Mouse (Mus musculus) limb, embryonic 12.5 days (tissue): ENCODE data around the gene Ace3. TPM values are rescaled to one million over a fixed set of nuclear protein-coding genes. Genes with fewer than 3 reads are reported as not detected.
"Not testable (repeated sequence)": the region's sequence is repeated elsewhere in the genome, so short reads cannot be mapped to it uniquely, and the experiment has no call there.

ENCODE experiments used
- ATAC-seq: fragments of 200-750 bp; cut with Nextera tagmentation; 2 replicates; pipeline ENCODE4 v1.8.0; 2017; ENCODE audit warnings: low read depth, moderate TSS enrichment; ENCODE audit not compliant: insufficient number of reproducible peaks, insufficient read depth, low FRiP score, low TSS enrichment
- H3K27ac ChIP-seq: fragments of 300-500 bp; sonication (generic); 2 replicates; pipeline ENCODE4 v1.5.1; 2016; ENCODE audit warnings: mild to moderate bottlenecking, moderate library complexity
- H3K27me3 ChIP-seq: fragments of 300-500 bp; sonication (generic); 2 replicates; pipeline ENCODE4 v1.6.1; 2016; ENCODE audit warnings: mild to moderate bottlenecking, moderate library complexity
- H3K36me3 ChIP-seq: fragments of 300-500 bp; sonication (generic); 2 replicates; pipeline ENCODE4 v1.6.1; 2016; ENCODE audit warnings: mild to moderate bottlenecking, moderate library complexity
- H3K4me1 ChIP-seq: fragments of 300-500 bp; sonication (generic); replicated peaks from 2 replicates; pipeline ENCODE4 v1.6.1; 2016
- H3K4me2 ChIP-seq: fragments of 300-500 bp; sonication (generic); 2 replicates; pipeline ENCODE4 v1.6.1; 2016; ENCODE audit warnings: mild to moderate bottlenecking, moderate library complexity
- H3K4me3 ChIP-seq: fragments of 300-500 bp; sonication (generic); replicated peaks from 2 replicates; pipeline ENCODE4 v1.5.1; 2016; ENCODE audit warnings: mild to moderate bottlenecking
- H3K9ac ChIP-seq: fragments of 300-500 bp; sonication (generic); replicated peaks from 2 replicates; pipeline ENCODE4 v1.6.1; 2016; ENCODE audit warnings: mild to moderate bottlenecking, moderate library complexity
- H3K9me3 ChIP-seq: fragments of 300-500 bp; sonication (generic); 2 replicates; pipeline ENCODE4 v1.6.1; 2016; ENCODE audit warnings: mild to moderate bottlenecking, moderate library complexity
- WGBS: fragments of 180-500 bp; shearing (Covaris S2); methylation state at CpG from one replicate; pipeline ENCODE4 v1.1.7; 2016; 5-methylcytosine and 5-hydroxymethylcytosine counted together
- polyA plus RNA-seq: library from polyadenylated mRNA; unstranded; fragments of >200 nt; fragmentation: Nextera tagmentation; extraction: Ambion mirVana; gene quantifications from 2 replicates; pipeline ENCODE4 v1.2.1, GENCODE M21; 2016

Gene Ace3
- polyA plus RNA-seq, 1 experiment from 2014 or later = not detected

DNA sequence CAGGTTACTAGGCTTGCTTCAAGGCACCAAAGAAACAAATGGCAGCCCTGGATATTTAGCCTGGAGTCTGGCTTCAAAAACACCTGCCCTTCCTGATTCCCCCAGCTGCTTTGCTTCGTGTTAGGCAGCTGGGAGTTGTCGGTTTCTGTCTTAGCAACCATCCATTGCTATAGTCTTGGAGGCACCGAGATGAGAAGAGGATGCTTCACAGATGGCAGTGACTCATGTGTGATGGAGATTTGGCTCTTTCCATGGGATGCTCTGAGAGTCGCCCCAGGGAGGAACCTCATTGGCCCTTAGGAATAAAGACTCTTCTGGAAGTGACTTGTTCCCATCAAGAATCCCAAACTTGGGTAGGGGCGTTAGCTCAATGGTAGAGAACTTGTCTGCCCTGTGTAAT, 22.0 kb downstream of the Ace3 start:
- WGBS = 79% methylated on average over 5 of the region's 5 CpGs
- H3K4me3 ChIP-seq = no peak overlapping the region
- H3K36me3 ChIP-seq = no peaks in the 10 kb centered on the region
- H3K9me3 ChIP-seq = no peaks in the 10 kb centered on the region
- no peak overlapping the region for H3K9ac ChIP-seq
- ATAC-seq = no peak
- H3K4me1 ChIP-seq = peaks cover 14% of the 10 kb centered on the region
- H3K27me3 ChIP-seq = peaks cover 46% of the 10 kb centered on the region
- no peak overlapping the region for H3K4me2 ChIP-seq
- H3K27ac ChIP-seq = no peak overlapping the region

DNA sequence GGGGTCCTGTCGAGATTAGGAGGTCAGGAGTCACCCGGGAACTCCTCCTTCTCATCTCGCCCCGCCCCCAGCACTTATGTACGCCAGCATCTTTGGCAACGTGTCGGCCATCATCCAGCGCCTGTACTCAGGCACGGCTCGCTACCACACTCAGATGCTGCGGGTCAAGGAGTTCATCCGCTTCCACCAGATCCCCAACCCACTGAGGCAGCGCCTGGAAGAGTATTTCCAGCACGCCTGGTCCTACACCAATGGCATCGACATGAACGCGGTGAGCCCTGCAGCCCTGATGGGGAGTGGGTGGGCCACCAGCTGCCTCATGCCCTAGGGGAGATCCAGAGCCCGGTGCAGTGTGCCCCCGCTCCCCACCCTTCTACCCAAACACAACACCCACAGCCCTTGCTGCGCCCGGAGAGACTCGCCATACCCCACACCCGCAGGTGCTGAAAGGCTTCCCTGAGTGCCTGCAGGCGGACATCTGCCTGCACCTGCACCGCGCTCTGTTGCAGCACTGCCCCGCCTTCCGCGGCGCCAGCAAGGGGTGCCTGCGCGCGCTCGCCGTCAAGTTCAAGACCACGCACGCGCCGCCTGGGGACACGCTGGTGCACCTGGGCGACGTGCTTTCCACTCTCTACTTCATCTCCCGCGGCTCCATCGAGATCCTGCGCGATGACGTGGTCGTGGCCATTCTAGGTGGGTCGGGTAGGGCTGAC, 25.7 kb downstream of the Ace3 start:
- Histone ChIP-seq H3K4me1 (peaks cover 9% of the 10 kb centered on the region), H3K9me3 (no peaks in the 10 kb centered on the region), H3K4me2 (peak overlapping the region; percentile 57), H3K27me3 (peaks cover 40% of the 10 kb centered on the region), H3K36me3 (no peaks in the 10 kb centered on the region), H3K4me3 (peak overlapping the region; percentile 35), H3K27ac (no peak overlapping the region), H3K9ac (peak overlapping the region; percentile 42)
- WGBS = under 1% methylated on average over 50 of the region's 50 CpGs
- no peak for ATAC-seq

DNA sequence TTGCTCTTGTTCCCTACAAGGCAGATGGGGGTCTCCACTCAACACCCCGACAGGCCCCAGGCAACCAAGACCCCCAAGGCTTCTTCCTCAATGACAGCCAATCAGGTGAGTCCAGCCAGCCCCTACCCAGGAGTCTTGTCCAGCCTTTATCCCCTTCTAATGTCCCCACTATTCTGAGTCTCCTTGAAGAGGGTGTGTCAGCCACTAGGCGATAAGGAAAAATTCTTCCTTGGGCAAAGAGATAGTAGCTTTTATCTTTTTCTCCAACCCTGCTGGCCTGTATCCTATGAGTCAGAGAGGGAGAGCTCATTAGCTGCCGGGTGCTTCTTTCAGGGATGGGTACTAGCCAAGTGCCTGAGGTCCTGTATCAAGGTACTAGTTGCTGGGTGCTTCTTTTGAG, 31.3 kb downstream of the Ace3 start:
- no peak overlapping the region for H3K27ac ChIP-seq
- no peak overlapping the region for H3K4me2 ChIP-seq
- no peak overlapping the region for H3K9ac ChIP-seq
- no peaks in the 10 kb centered on the region for H3K4me1 ChIP-seq
- no peaks in the 10 kb centered on the region for H3K9me3 ChIP-seq
- no peak for ATAC-seq
- H3K27me3 ChIP-seq = peaks cover 13% of the 10 kb centered on the region
- peaks cover 10% of the 10 kb centered on the region for H3K36me3 ChIP-seq
- 86% methylated on average over 3 of the region's 3 CpGs for WGBS
- no peak overlapping the region for H3K4me3 ChIP-seq

DNA sequence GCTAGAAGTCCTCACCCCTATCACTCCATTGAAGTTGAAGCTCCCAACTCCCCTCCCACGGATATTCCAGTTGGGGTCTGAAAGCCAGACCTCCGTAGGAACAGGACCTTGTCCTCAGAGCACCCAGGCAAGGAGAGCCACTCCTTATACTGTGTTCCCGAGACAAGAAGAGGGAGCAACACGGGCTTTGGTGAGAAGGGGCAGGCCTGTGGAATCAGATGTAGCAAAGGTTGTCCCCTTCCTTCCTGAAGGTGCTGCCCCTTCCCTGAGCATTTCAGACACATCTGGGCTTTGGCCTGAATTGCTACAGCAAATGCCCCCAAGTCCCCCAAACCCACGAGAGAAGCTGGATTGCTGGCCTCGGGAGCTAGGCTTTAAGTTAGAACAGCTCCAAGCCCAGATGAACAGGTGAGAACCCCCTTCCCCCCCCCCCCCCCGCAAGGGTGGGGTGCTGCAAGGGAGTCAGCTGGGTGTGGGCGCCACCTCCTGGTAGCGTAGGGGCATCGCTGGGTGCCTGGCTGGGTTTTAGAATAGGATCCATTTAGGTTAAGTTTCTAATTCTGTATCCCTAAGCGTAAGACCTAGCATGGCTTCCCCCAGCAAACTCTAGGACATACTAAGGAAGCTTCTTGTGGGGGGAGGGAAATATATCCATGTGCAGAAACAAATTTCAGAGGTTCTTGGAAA, 32.1 kb downstream of the Ace3 start:
- Histone ChIP-seq H3K36me3 (peaks cover 10% of the 10 kb centered on the region), H3K9ac (no peak overlapping the region), H3K4me2 (no peak overlapping the region), H3K27me3 (peaks cover 5% of the 10 kb centered on the region), H3K9me3 (no peaks in the 10 kb centered on the region), H3K4me1 (no peaks in the 10 kb centered on the region), H3K4me3 (no peak overlapping the region), H3K27ac (no peak overlapping the region)
- 35% methylated on average over 11 of the region's 11 CpGs for WGBS
- ATAC-seq = no peak; the same call in 1 of the 2 replicates

DNA sequence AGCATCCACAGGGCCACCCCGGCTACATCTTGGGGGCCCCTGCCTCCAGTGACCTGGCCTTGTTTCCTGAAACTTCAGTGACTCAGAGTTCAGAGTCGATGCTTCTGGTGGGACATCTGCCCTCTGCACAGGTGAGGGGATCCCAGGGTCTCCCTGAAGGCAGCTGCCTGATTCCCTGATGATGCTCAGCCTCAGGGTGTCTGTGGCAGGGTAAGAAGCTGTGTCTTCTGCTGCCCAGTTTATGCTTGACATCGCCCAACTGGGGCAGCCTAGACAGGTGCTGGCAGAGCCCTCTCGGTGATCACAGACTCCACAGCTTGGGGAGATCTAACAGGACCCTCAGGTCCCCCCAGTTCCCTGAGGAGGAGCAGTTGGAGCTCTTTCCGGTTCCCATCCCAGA, 33.1 kb downstream of the Ace3 start:
- ATAC-seq = 0 out of 2 replicates have a peak, but pooled peaks have one; percentile 20
- Histone ChIP-seq H3K4me1 (no peaks in the 10 kb centered on the region), H3K9ac (no peak overlapping the region), H3K27me3 (no peaks in the 10 kb centered on the region; the same call in 1 of the 2 replicates), H3K27ac (no peak overlapping the region), H3K4me3 (no peak overlapping the region), H3K9me3 (no peaks in the 10 kb centered on the region), H3K36me3 (peaks cover 10% of the 10 kb centered on the region), H3K4me2 (no peak overlapping the region)
- 91% methylated on average over 5 of the region's 5 CpGs for WGBS

DNA sequence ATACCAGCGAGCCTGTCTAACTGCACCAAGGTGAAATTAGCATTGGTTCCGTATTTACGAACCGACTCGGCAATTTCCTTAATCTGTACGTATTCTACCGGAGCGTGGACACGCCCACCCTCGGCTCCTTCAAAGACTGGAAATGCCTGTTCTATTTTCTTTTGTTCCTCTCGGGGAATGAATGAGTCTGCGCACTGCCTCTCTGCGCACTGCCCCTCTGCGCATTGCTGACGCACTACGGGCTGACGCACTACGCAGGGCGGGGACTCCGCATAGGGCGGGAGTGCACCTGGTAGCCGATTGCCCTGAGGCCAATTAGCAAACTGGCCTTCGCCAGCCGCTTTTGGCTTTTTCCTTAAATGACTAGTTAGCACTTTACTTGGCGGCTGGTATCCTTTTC, 37.6 kb downstream of the Ace3 start:
- H3K36me3 ChIP-seq, H3K4me1 ChIP-seq, H3K27me3 ChIP-seq, H3K9ac ChIP-seq, H3K9me3 ChIP-seq, H3K27ac ChIP-seq, ATAC-seq: not testable (repeated sequence)
- 40% methylated on average over 14 of the region's 25 CpGs for WGBS
- Histone ChIP-seq H3K4me2 (0 out of 2 replicates have a peak overlapping the region, but pooled peaks have one; percentile 35), H3K4me3 (peak overlapping the region; percentile 41)

DNA sequence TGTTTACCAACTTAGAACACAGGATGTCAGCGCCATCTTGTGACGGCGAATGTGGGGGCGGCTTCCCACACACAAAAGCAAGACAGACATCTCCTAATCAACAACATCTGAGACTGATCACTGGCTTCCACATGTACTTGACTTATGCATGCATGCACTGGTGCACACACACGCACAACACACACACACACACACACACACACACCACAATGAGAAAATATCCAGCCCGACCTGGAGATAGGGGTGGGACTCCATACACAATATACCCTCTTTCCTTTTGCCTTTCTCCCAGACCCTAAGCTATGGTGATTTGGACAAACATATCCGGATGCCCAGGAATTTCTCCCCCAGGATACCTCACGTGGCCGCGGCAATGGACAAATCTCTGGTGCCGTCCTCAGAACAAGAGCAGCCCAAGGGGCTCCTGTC, 39.0 kb downstream of the Ace3 start:
- H3K27me3 ChIP-seq = no peaks in the 10 kb centered on the region
- H3K9ac ChIP-seq = peak overlapping the region; percentile 51
- H3K4me1 ChIP-seq = peaks cover 19% of the 10 kb centered on the region
- H3K36me3 ChIP-seq = no peaks in the 10 kb centered on the region
- peak overlapping the region; percentile 90 for H3K27ac ChIP-seq
- ATAC-seq = peak; percentile 53
- no peaks in the 10 kb centered on the region for H3K9me3 ChIP-seq
- peak overlapping the region; percentile 30 for H3K4me3 ChIP-seq
- WGBS = 27% methylated on average over 11 of the region's 11 CpGs
- peak overlapping the region; percentile 54 for H3K4me2 ChIP-seq

DNA sequence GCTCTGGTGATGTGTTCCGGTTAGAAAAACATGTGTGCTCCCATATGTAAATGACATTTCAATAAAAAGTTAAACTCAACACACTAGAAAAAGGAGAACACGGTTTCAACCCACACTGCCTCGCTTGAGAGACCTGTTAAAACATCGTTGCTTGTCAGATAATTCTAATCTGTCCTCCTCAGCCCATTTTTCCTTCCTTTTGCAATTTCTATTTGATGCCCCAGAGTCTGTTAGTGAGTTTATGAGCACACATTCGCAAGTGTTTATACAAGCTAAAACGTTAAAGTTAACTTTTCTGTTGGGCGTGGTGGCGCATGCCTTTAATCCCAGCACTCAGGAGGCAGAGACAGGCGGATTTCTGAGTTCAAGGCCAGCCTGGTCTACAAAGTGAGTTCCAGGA, 40.5 kb downstream of the Ace3 start:
- H3K4me1 ChIP-seq = peaks cover 24% of the 10 kb centered on the region
- ATAC-seq = no peak
- H3K27me3 ChIP-seq = no peaks in the 10 kb centered on the region

DNA sequence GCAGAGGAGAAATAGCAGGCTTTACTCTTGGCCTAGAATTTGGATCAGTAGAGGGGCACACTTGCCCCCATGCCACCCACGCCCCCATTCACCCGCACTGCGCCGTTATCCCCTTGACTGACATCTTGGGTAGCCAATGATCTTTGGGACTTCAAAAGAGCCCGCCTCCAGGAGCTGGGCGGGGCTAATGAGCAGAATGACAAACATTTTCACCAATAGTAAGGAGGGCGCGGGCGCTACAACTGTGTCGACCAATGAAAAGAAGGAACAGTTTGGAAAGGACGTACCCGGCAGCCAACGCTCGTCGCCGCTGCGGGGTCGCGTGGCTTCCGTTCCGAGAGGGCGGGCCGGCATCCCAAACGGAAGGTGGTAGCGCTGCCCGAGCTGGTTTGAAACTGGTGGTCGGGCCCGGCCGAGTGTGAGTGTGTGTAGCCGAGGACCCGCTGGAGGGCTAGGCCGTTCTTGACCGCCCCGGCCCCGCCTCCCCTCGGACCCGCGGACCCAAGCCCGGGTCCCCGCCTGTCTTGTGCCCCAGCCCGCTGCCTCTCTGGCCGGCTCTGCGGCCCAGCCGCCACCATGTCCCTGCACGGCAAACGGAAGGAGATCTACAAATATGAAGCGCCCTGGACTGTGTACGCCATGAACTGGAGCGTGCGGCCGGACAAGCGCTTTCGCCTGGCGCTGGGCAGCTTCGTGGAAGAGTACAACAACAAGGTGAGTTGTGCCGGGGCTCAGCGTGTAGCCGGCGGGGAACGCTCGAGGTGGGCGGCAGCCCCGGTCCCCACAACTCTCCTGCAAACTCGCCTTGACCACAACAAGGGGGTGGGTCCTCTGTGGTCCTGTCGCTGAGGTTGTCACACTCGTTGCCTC, 42.3 kb downstream of the Ace3 start, which contains the start of gene Dcaf7:
TSS of gene Dcaf7 (plus strand) at position 325 of the 870 bp plus-strand sequence.
- under 1% methylated on average over 66 of the region's 66 CpGs for WGBS

More for the DNA sequence above, 40.5 kb downstream of the Ace3 start:
- Histone ChIP-seq H3K4me3 (no peak overlapping the region), H3K27ac (no peak overlapping the region), H3K4me2 (no peak overlapping the region), H3K9ac (no peak overlapping the region), H3K9me3 (no peaks in the 10 kb centered on the region), H3K36me3 (no peaks in the 10 kb centered on the region)
- WGBS = 87% methylated on average over 9 of the region's 9 CpGs

DNA sequence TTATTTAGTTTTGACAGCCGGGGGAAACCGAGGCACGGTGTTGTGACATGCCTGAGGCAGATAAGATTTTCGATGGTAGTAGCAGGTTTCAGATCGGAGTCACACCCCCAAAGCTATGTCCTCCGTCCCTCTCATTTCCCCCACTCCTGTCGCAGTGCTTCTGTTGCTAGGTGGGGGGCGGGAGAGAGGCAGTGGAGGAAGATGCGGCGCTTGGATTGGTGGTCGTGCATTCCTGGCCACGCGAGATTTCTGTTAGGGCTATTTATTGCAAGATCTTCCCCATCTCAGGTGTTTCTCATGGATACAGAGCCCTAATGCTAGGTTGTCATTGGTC, 42.9 kb downstream of the Ace3 start:
- H3K27me3 ChIP-seq = no peaks in the 10 kb centered on the region
- H3K9me3 ChIP-seq = no peaks in the 10 kb centered on the region
- ATAC-seq = no peak
- H3K4me3 ChIP-seq = peak overlapping the region; percentile 98
- under 1% methylated on average over 13 of the region's 13 CpGs for WGBS
- 0 out of 2 replicates have a peak, but pooled peaks cover 3% of the 10 kb centered on the region for H3K36me3 ChIP-seq
- H3K9ac ChIP-seq = peak overlapping the region; percentile 89
- H3K4me2 ChIP-seq = peak overlapping the region; percentile 93
- peaks cover 24% of the 10 kb centered on the region for H3K4me1 ChIP-seq
- peak overlapping the region; percentile 93; the same call in 1 of the 2 replicates for H3K27ac ChIP-seq

More for the DNA sequence above, 42.3 kb downstream of the Ace3 start, which contains the start of gene Dcaf7:
- no peaks in the 10 kb centered on the region for H3K9me3 ChIP-seq
- H3K9ac ChIP-seq = peak within 1 kb of the TSS; percentile 89
- peak within 1 kb of the TSS; percentile 93 for H3K27ac ChIP-seq
- no peaks in the 10 kb centered on the region for H3K27me3 ChIP-seq
- H3K4me1 ChIP-seq = peaks cover 24% of the 10 kb centered on the region
- H3K4me3 ChIP-seq = peak within 1 kb of the TSS; percentile 98
- H3K4me2 ChIP-seq = peak within 1 kb of the TSS; percentile 93
- peak; percentile 99 for ATAC-seq
- H3K36me3 ChIP-seq = 0 out of 2 replicates have a peak, but pooled peaks cover 3% of the 10 kb centered on the region

DNA sequence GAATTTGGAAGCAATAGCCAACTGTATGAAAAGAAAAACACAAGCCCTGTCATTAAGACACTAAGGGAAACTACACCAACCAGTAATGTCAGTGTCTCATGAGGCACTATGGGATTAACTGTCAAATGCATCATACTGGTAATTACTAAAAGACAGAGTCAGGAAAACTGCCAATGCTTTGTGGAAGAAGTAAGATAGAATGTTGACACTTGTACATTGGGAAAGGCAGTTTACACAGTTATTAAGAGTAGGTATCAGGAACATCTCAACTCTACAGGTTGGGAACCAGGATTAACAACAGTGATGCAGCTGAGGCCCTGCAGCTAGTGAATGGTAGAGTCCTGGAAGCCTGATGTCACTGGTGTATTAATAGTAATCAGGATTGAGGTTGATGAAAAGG, 49.9 kb downstream of the Ace3 start:
- Histone ChIP-seq H3K4me1 (no peaks in the 10 kb centered on the region), H3K9ac (no peak overlapping the region), H3K4me2 (no peak overlapping the region), H3K4me3 (no peak overlapping the region), H3K36me3 (peaks cover 35% of the 10 kb centered on the region), H3K27me3 (no peaks in the 10 kb centered on the region), H3K27ac (no peak overlapping the region), H3K9me3 (no peaks in the 10 kb centered on the region)
- no peak for ATAC-seq
